Mouse (Mus musculus) forebrain, embryonic 12.5 days (tissue): Measurements from ENCODE around the gene Cyfip1. TPM values are rescaled to one million over a fixed set of nuclear protein-coding genes. Genes with fewer than 3 reads are reported as not detected.

Experiments
- ATAC-seq: fragments of 200-750 bp; cut with Nextera tagmentation; 2 replicates; pipeline ENCODE4 v1.8.0; 2017; ENCODE audit warnings: moderate TSS enrichment; ENCODE audit not compliant: low FRiP score
- H3K27ac ChIP-seq: fragments of 300-500 bp; sonication (generic); 2 replicates; pipeline ENCODE4 v1.5.1; 2016; ENCODE audit warnings: mild to moderate bottlenecking
- H3K27me3 ChIP-seq: fragments of 300-500 bp; sonication (generic); 2 replicates; pipeline ENCODE4 v1.6.1; 2016; ENCODE audit warnings: mild to moderate bottlenecking
- H3K36me3 ChIP-seq: fragments of 300-500 bp; sonication (generic); replicated peaks from 2 replicates; pipeline ENCODE4 v1.6.1; 2016; ENCODE audit warnings: mild to moderate bottlenecking
- H3K4me1 ChIP-seq: fragments of 300-500 bp; sonication (generic); 2 replicates; pipeline ENCODE4 v1.6.1; 2016
- H3K4me2 ChIP-seq: fragments of 300-500 bp; sonication (generic); 2 replicates; pipeline ENCODE4 v1.6.1; 2016; ENCODE audit warnings: mild to moderate bottlenecking, moderate library complexity
- H3K4me3 ChIP-seq: fragments of 300-500 bp; sonication (generic); replicated peaks from 2 replicates; pipeline ENCODE4 v1.5.1; 2016; ENCODE audit warnings: mild to moderate bottlenecking
- H3K9ac ChIP-seq: fragments of 300-500 bp; sonication (generic); 2 replicates; pipeline ENCODE4 v1.6.1; 2016; ENCODE audit warnings: mild to moderate bottlenecking
- H3K9me3 ChIP-seq: fragments of 300-500 bp; sonication (generic); 2 replicates; pipeline ENCODE4 v1.6.1; 2016
- WGBS: fragments of 180-500 bp; shearing (Covaris S2); methylation state at CpG from one replicate; pipeline ENCODE4 v1.1.7; 2016; 5-methylcytosine and 5-hydroxymethylcytosine counted together
- polyA plus RNA-seq: library from polyadenylated mRNA; unstranded; fragments of >200 nt; fragmentation: Nextera tagmentation; extraction: Ambion mirVana; gene quantifications from 2 replicates; pipeline ENCODE4 v1.2.1, GENCODE M21; 2016

Gene Cyfip1
- polyA plus RNA-seq, 1 experiment from 2014 or later: 79.7 TPM

DNA sequence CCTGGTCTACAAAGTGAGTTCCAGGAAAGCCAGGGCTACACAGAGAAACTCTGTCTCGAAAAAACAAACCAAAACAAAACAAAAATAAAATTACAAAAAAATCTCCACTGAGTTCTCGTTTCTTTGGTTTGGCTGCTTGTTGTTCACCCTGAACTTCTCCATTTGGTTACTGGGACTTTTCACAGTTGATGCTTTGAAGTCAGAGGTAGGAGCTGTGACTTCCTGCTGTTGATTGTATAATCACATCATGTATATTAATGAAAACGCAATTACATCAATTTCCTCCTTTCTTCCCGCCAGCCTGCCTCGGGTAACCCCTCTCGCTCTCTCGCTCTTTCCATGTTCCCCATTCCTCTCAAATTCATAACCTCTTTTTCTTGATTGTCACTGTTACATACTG lies 26.7 kb downstream of the Cyfip1 start:
- 85% methylated on average over 7 of the region's 7 CpGs for WGBS
- Histone ChIP-seq H3K27ac (no peak overlapping the region), H3K4me1 (no peaks in the 10 kb centered on the region), H3K4me3 (no peak overlapping the region), H3K9me3 (no peaks in the 10 kb centered on the region), H3K9ac (no peak overlapping the region), H3K36me3 (peaks cover 5% of the 10 kb centered on the region), H3K4me2 (no peak overlapping the region), H3K27me3 (no peaks in the 10 kb centered on the region)
- no peak for ATAC-seq

DNA sequence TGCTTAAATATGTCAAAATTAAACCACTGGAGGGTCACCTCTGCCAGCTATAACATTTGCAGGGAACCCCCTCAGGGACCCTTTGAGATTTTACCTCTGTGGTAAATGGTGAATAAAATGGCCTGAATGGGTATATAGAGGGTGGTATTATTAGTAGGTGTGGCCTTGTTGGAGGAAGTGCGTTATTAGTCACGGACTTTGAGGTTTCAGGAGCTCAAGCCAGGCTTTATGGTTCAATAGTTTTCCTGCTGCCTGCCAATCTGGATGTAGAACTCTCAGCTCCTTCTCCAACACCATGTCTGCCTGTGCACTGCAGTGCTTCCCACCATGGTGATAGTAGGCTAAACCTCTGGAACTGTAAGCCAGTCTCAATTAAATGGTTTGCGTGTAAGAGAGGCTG lies 27.7 kb downstream of the Cyfip1 start:
- no peaks in the 10 kb centered on the region for H3K4me1 ChIP-seq
- no peak for ATAC-seq
- peaks cover 14% of the 10 kb centered on the region for H3K36me3 ChIP-seq
- no peak overlapping the region for H3K27ac ChIP-seq
- H3K9ac ChIP-seq: no peak overlapping the region
- H3K9me3 ChIP-seq: no peaks in the 10 kb centered on the region
- no peaks in the 10 kb centered on the region for H3K27me3 ChIP-seq
- 90% methylated on average over 3 of the region's 3 CpGs for WGBS
- no peak overlapping the region for H3K4me2 ChIP-seq
- no peak overlapping the region for H3K4me3 ChIP-seq

DNA sequence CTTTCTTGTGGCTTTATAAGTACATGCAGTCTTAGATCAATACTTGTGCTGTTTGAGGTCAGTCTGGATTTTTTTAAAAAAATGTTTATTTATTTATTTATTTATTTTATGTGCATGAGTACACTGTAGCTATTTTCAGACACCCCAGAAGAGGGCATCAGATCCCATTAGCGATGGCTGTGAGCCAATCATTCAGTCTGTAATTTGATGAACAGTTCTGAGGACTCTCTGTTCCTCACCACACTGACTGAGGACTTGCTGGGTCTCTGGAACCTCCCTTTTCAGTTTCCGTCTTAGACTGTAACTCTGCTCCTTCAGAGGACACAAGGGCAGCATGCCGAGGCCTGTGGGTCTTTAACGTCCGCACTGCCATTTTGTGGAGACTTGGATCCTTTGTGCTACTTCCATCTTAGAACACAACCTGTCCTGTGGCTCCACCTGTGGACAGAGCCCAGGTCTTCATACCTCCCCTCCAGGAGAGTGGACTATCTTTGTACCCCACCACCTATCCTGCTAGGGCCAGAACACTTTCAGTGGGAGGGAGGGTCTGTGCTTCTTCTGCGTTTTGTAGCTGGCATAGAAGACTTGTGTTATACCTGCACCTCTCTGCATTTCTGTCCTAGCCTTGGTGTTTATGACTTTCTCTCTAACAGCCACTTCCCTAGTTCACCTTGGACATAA lies 28.9 kb downstream of the Cyfip1 start:
- ATAC-seq: no peak

DNA sequence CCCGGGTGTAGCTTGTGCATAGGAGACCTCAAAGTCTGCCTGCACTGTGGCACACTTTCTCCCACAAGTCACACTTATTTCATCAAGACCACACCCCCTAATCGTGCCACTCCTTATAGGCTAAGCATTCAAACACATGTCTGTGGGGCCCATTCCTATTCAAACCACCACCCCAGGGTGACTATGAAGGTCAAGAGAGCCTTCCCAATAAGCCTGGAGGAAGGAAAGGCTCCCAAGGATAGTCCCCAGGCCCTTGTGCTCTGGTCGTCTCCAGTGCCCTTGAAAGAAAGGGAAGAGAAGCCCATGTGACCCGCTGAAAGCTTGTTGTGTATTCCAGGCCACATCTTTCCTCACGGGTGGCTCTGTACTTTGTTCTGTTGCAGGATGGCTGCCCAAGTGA lies 29.9 kb downstream of the Cyfip1 start:
- Histone ChIP-seq H3K27me3 (no peaks in the 10 kb centered on the region), H3K4me3 (no peak overlapping the region), H3K4me2 (no peak overlapping the region), H3K4me1 (no peaks in the 10 kb centered on the region), H3K36me3 (peaks cover 37% of the 10 kb centered on the region), H3K9me3 (no peaks in the 10 kb centered on the region), H3K27ac (no peak overlapping the region), H3K9ac (no peak overlapping the region)
- 76% methylated on average over 5 of the region's 5 CpGs for WGBS
- no peak for ATAC-seq

More for the DNA sequence above, 28.9 kb downstream of the Cyfip1 start:
- Histone ChIP-seq H3K4me3 (no peak overlapping the region), H3K9me3 (no peaks in the 10 kb centered on the region), H3K4me1 (no peaks in the 10 kb centered on the region), H3K27ac (no peak overlapping the region), H3K4me2 (no peak overlapping the region), H3K9ac (no peak overlapping the region), H3K36me3 (peaks cover 27% of the 10 kb centered on the region), H3K27me3 (no peaks in the 10 kb centered on the region)
- WGBS: 87% methylated on average over 6 of the region's 6 CpGs

DNA sequence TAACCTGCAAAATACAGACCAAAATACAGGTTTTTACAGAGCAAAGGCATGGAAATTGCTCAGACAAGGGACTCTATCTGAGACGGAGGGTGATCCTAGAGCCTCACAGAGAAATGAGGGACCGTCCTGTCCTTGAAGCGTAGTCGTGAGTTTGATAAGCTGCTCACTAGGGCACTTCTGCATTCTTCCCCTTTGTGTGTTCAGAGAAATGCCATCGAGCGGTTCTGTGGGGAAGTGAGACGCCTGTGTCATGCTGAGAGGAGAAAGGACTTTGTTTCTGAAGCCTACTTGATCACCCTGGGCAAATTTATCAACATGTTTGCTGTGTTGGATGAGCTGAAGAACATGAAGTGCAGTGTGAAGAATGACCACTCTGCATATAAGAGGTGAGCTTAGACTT lies 33.2 kb downstream of the Cyfip1 start:
- H3K4me3 ChIP-seq: no peak overlapping the region
- WGBS: 84% methylated on average over 7 of the region's 7 CpGs
- H3K9ac ChIP-seq: no peak overlapping the region
- H3K4me2 ChIP-seq: no peak overlapping the region
- H3K27ac ChIP-seq: no peak overlapping the region
- no peaks in the 10 kb centered on the region for H3K4me1 ChIP-seq
- no peaks in the 10 kb centered on the region for H3K9me3 ChIP-seq
- no peaks in the 10 kb centered on the region for H3K27me3 ChIP-seq
- H3K36me3 ChIP-seq: peaks cover 67% of the 10 kb centered on the region
- ATAC-seq: no peak

DNA sequence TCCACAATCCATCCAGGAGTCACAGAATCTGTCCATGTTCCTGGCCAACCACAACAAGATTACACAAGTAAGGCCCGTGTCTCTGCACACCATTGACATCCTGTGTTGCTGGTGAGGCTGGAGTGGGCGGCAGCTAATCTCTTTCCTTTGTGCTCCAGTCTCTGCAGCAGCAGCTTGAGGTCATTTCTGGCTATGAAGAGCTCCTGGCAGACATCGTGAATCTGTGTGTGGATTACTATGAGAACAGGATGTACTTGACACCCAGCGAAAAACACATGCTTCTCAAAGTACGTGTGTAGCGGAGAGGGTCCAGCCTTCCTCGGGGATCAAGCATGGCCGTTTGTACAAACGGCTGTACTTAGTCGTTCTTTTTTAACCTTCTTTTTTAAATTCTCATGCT lies 36.2 kb downstream of the Cyfip1 start:
- Histone ChIP-seq H3K4me3 (no peak overlapping the region), H3K27ac (no peak overlapping the region), H3K27me3 (no peaks in the 10 kb centered on the region), H3K4me1 (no peaks in the 10 kb centered on the region), H3K9me3 (no peaks in the 10 kb centered on the region), H3K9ac (no peak overlapping the region), H3K36me3 (peaks cover 90% of the 10 kb centered on the region), H3K4me2 (no peak overlapping the region)
- WGBS: 95% methylated on average over 10 of the region's 10 CpGs
- ATAC-seq: no peak

DNA sequence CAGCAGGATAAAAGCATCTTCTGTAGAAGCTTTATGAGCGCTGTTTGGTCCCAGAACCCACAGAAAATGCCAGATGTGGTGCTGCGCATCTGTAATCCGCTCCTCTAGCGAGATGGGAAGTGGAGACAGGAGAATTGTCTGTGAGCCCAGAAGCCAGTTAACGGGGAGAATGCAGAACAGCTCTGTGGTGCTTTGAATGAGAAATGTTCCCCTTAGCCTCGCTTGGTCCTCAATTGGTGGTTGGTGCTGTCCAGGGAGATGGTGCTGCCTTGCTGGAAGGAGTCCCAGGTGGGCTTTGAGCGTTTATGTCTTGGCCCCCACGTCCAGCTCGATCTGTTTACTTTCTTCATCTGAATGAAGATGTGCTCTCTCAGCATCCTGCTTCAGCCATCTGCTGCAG lies 39.3 kb downstream of the Cyfip1 start:
- H3K9ac ChIP-seq: no peak overlapping the region
- 91% methylated on average over 9 of the region's 9 CpGs for WGBS
- no peak for ATAC-seq
- no peaks in the 10 kb centered on the region for H3K9me3 ChIP-seq
- no peak overlapping the region for H3K4me3 ChIP-seq
- no peaks in the 10 kb centered on the region for H3K4me1 ChIP-seq
- peaks cover 63% of the 10 kb centered on the region for H3K36me3 ChIP-seq
- no peak overlapping the region for H3K4me2 ChIP-seq
- no peaks in the 10 kb centered on the region for H3K27me3 ChIP-seq
- H3K27ac ChIP-seq: no peak overlapping the region

DNA sequence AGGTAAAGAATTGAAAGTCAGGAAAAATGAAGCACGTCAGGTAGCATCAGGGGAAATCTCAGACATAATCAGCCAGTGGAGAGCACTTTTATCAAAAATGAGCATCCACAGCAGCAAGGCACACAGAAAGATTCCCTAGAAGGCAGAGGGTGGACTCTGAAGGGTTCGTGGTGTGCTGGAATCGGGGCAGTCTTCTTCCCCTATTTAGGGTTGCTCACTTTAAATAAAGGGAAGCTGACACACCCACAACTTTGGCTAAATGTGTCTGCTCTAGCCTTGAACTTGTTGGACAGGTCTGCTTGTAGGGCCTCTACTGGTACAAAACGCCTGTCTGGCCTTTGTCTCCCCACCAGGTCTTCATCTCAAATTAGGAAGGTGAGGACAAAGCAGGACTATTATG lies 47.1 kb downstream of the Cyfip1 start:
- Histone ChIP-seq H3K4me2 (no peak overlapping the region), H3K27me3 (no peaks in the 10 kb centered on the region), H3K9me3 (no peaks in the 10 kb centered on the region), H3K27ac (no peak overlapping the region), H3K9ac (no peak overlapping the region), H3K36me3 (peaks cover 46% of the 10 kb centered on the region), H3K4me1 (no peaks in the 10 kb centered on the region), H3K4me3 (no peak overlapping the region)
- WGBS: 94% methylated on average over 4 of the region's 4 CpGs
- ATAC-seq: no peak

DNA sequence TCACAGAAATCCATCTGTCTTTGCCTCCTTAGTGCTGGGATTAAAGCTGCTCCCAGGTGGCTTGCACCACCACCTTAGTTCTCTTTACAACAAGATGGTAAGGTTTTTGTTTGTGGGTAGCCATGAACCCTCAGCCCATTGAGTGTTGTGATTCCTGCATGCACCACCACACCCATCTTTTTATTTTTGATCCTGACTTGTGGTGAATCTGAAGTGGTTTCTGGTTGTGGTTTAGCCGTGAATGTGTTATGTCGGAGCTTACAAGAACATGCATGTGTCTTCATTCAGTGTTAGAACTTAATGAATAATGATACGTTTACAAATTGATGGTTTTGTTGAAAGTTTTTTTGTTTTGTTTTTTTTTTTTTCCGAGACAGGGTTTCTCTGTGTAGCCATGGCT lies 48.5 kb downstream of the Cyfip1 start:
- H3K27me3 ChIP-seq: no peaks in the 10 kb centered on the region
- H3K9me3 ChIP-seq: no peaks in the 10 kb centered on the region
- H3K4me1 ChIP-seq: no peaks in the 10 kb centered on the region
- H3K4me3 ChIP-seq: no peak overlapping the region
- no peak for ATAC-seq
- H3K9ac ChIP-seq: no peak overlapping the region
- 92% methylated on average over 4 of the region's 4 CpGs for WGBS
- H3K4me2 ChIP-seq: no peak overlapping the region
- H3K36me3 ChIP-seq: peaks cover 51% of the 10 kb centered on the region
- H3K27ac ChIP-seq: no peak overlapping the region

DNA sequence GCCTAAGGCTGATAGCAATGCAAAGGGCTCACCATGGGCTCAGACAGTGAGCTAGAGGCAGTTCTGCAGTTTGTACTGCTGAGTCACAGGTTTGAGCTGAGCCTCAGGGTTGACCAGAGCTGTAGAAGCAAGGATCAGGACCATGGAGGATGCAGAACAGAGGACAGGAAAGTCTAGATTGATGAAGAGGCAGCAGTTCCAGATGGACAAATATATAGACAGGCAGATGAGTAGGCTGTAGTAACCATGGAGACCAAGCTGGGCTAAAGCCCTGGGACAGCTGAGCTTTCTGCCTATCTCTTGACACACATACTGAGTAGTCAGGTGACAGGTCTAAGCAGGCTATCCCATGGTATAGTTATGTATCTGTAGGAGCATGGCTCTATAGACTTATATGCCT lies 49.2 kb downstream of the Cyfip1 start:
- no peak for ATAC-seq
- Histone ChIP-seq H3K27me3 (no peaks in the 10 kb centered on the region), H3K27ac (no peak overlapping the region), H3K9ac (no peak overlapping the region), H3K9me3 (no peaks in the 10 kb centered on the region), H3K36me3 (peaks cover 52% of the 10 kb centered on the region), H3K4me3 (no peak overlapping the region), H3K4me2 (no peak overlapping the region), H3K4me1 (no peaks in the 10 kb centered on the region)

DNA sequence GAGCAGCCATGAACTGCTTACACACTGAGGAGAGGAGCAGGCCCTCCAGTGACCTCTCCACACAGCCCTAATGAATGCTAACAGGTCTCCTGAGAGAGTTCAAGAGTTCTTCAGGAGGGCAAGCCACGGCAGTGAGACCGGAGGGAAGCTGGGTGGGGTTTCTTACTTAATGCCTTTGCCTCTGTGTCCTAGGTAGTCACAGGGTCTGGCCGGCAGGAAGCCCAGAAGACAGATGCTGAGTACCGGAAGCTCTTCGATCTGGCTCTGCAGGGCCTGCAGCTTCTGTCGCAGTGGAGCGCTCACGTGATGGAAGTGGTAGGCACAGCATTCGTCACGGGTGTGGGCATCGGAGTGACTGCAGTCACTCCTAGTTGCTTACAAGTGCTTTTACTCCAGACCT lies 50.3 kb downstream of the Cyfip1 start:
- Histone ChIP-seq H3K9ac (no peak overlapping the region), H3K4me1 (no peaks in the 10 kb centered on the region), H3K9me3 (no peaks in the 10 kb centered on the region), H3K27me3 (no peaks in the 10 kb centered on the region), H3K36me3 (peaks cover 62% of the 10 kb centered on the region), H3K27ac (no peak overlapping the region), H3K4me3 (no peak overlapping the region), H3K4me2 (no peak overlapping the region)
- 90% methylated on average over 11 of the region's 11 CpGs for WGBS
- no peak for ATAC-seq

DNA sequence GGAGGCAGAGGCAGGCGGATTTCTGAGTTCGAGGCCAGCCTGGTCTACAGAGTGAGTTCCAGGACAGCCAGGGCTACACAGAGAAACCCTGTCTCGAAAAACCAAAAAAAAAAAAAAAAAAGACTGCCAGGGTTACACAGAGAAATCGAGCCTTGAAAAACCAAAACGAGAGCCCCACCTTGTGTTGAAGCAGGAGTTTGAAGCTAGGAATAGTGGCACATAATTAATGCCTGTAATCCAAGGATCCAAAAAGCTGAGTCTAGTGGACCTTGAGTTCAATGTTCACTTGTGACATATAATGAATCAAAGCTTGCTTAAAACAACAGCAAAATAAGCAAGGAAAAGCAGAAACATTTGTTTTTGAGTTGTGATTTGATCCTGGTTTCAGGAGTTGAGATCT lies 62.2 kb downstream of the Cyfip1 start:
- Histone ChIP-seq H3K4me3 (no peak overlapping the region), H3K9me3 (no peaks in the 10 kb centered on the region), H3K9ac (no peak overlapping the region), H3K27ac (no peak overlapping the region), H3K36me3 (peaks cover 76% of the 10 kb centered on the region), H3K4me1 (no peaks in the 10 kb centered on the region), H3K4me2 (no peak overlapping the region), H3K27me3 (no peaks in the 10 kb centered on the region)
- WGBS: 88% methylated on average over 5 of the region's 5 CpGs
- no peak for ATAC-seq

DNA sequence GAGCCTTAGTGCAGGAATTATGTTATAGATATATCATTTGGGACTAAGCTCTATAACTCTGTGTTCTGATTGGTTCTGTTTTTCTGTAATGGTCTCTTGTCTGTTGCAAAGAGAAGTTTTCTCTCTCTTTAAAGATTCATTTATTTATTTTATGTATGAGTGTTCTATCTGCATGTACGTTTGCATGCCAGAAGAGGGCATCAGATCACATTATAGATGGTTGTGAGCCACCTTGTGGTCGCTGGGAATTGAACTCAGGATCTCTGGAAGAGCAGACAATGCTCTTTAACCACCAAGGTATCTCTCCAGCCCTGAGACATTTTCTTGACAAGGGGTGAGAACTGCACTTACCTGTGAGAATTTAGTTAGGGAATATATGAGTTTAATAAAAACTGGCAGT lies 63.9 kb downstream of the Cyfip1 start:
- Histone ChIP-seq H3K36me3 (peaks cover 74% of the 10 kb centered on the region), H3K27me3 (no peaks in the 10 kb centered on the region), H3K4me2 (no peak overlapping the region), H3K4me1 (no peaks in the 10 kb centered on the region), H3K9ac (no peak overlapping the region), H3K4me3 (no peak overlapping the region), H3K27ac (no peak overlapping the region), H3K9me3 (no peaks in the 10 kb centered on the region)
- 78% methylated on average over 2 of the region's 2 CpGs for WGBS
- ATAC-seq: no peak
